Mouse (Mus musculus) thymus, adult 2 months (tissue): ENCODE data around the gene Ndst4. TPM values are rescaled to one million over a fixed set of nuclear protein-coding genes. Genes with fewer than 3 reads are reported as not detected.

ENCODE experiments used
- DNase-seq: peaks from one replicate; pipeline ENCODE4 v3.0.0; 2021
- H3K27ac ChIP-seq: fragments of 200-500 bp; 2 replicates; pipeline ENCODE4 v1.5.1; 2012; ENCODE audit warnings: low read length, control low read depth; ENCODE audit not compliant: control insufficient read depth, insufficient read depth
- H3K27me3 ChIP-seq: fragments of 200-500 bp; 2 replicates; pipeline ENCODE4 v1.6.1; 2012; ENCODE audit warnings: mild to moderate bottlenecking, low read length, moderate library complexity, mixed read lengths; ENCODE audit not compliant: control insufficient read depth, insufficient read depth
- H3K36me3 ChIP-seq: fragments of 200-500 bp; 2 replicates; pipeline ENCODE4 v1.6.1; 2012; ENCODE audit warnings: mild to moderate bottlenecking, low read length, moderate library complexity; ENCODE audit not compliant: control insufficient read depth, insufficient read depth
- H3K4me1 ChIP-seq: fragments of 200-500 bp; replicated peaks from 2 replicates; pipeline ENCODE4 v1.6.1; 2012; ENCODE audit warnings: low read length; ENCODE audit not compliant: control insufficient read depth, insufficient read depth
- H3K4me3 ChIP-seq: fragments of 200-500 bp; 2 replicates; pipeline ENCODE4 v1.5.1; 2012; ENCODE audit warnings: mild to moderate bottlenecking, low read length, control low read depth, moderate library complexity; ENCODE audit not compliant: control insufficient read depth, insufficient read depth
- CTCF ChIP-seq: fragments of 200-500 bp; IDR thresholded peaks from 2 replicates; pipeline ENCODE4 v1.5.1; 2012; ENCODE audit warnings: mild to moderate bottlenecking, control low read depth, low read length, moderate library complexity, borderline replicate concordance; ENCODE audit not compliant: control insufficient read depth, poor library complexity, insufficient read depth; ENCODE audit errors: extremely low read depth
- POLR2A ChIP-seq: fragments of 200-500 bp; IDR thresholded peaks from 2 replicates; pipeline ENCODE4 v1.6.1; 2012; ENCODE audit warnings: mild to moderate bottlenecking, low read length, control low read depth, moderate library complexity; ENCODE audit not compliant: control insufficient read depth, poor library complexity, insufficient read depth; ENCODE audit errors: extremely low read depth
- WGBS: fragments of 180-500 bp; shearing (Covaris S2); methylation state at CpG from one replicate; pipeline ENCODE4 v1.1.7; 2018; 5-methylcytosine and 5-hydroxymethylcytosine counted together
- polyA plus RNA-seq: library from polyadenylated mRNA; depleted of rRNA; stranded (reverse); fragments of >200 nt; gene quantifications from 2 replicates; pipeline ENCODE4 v1.2.3, GENCODE M21; 2012

The Ndst4 gene
- polyA plus RNA-seq, 1 experiment: not detected

DNA sequence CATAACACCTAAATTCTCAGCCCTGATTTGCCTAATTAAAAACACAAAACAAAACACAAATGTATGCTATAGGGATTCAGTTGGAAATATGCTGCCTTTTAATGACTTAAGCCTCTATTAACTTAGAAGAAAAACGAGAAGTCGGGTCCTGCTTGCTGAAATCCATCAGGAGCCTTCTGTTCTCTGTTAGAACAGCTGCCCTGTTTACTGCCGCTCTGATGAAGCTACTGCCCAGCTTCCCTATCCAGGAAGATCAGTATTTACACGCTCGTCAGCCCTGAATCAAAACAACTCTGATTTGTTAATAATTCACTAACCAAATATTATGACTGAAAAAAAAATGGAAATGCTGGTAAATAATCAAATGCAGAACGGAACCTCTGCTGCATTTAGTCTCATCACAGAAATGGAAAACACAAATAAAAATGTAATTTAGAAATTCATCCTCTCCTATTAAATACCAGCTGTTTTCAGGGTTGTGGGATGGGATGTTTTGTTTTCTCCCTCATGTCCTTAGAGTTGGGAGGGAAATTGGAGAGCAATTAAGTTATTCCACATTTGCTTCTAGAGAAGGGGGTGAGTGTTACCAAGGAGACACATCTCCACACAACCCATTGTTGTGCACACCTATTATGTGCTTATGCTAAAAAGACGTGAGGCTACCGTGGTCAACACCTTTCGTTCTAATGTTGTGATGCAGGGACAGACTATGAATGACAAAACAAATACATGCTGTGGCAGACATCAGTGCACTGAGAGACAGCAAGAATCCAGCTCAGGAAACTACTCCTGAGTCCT, 270.3 kb downstream of the Ndst4 start:
- DNase-seq: no peak
- 82% methylated on average over 9 of the region's 9 CpGs for WGBS
- no peaks in the 10 kb centered on the region for H3K36me3 ChIP-seq
- H3K27ac ChIP-seq: no peak overlapping the region
- H3K27me3 ChIP-seq: no peaks in the 10 kb centered on the region
- H3K4me1 ChIP-seq: no peaks in the 10 kb centered on the region
- TF ChIP-seq CTCF (no peak), POLR2A (no peak)
- no peak overlapping the region for H3K4me3 ChIP-seq

DNA sequence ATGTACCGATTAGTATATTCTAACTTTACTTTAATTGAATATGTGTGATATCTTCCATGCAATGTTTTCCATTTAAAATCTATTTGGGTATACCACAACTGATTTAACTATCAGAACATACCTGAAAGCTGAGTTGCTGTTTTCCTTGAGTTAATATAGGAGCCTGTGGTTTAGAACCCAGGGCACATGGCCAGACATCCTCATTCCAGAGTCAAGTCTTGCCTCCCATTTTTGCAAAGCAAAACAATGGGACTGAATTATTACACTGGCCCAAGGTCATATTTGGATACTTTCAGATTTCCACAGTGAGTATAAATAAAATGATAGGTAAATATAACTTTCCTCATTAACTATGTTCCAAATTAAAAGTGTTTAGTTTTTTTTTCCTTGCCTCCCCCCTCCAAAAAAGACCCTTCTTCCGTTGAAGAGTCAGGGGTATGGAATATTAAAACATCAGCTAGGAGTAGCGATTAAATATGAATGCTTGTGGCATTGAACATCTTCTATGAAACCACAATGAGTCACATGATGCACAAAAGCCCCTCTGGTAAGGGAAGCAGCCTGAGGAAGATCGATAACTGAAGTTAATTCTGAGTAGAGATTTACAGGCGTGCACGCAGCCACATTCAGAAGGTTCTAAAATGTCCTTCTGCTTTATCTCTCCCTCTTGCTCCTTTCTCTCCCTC, 271.5 kb downstream of the Ndst4 start:
- Histone ChIP-seq H3K27me3 (no peaks in the 10 kb centered on the region), H3K4me3 (no peak overlapping the region), H3K27ac (no peak overlapping the region), H3K36me3 (no peaks in the 10 kb centered on the region), H3K4me1 (no peaks in the 10 kb centered on the region)
- WGBS: 82% methylated on average over 6 of the region's 6 CpGs
- TF ChIP-seq CTCF: no peak
- no peak for TF ChIP-seq POLR2A
- no peak for DNase-seq

DNA sequence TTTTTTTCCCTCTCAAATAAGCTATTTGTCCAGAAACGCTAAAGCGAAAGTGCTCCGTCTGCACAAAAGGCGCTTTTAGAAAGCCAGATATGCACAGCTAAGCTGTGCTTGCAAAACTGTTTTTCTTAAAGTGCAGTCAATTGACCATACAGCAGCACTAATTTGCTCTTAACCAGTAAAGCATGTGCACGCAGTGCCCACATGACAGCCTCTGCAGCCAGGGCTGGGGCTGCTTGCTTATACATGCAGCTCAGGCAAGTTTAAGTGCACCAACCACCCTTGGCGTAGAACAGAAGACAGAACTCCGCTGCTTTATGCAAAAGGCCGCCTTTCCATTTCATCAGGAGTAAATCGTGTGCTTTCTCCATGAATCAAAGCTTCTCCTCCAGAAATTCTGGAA, 275.0 kb downstream of the Ndst4 start:
- Histone ChIP-seq H3K27me3 (no peaks in the 10 kb centered on the region), H3K27ac (no peak overlapping the region), H3K36me3 (no peaks in the 10 kb centered on the region), H3K4me3 (no peak overlapping the region), H3K4me1 (no peaks in the 10 kb centered on the region)
- 92% methylated on average over 9 of the region's 9 CpGs for WGBS
- no peak for TF ChIP-seq CTCF
- TF ChIP-seq POLR2A: no peak
- DNase-seq: no peak

DNA sequence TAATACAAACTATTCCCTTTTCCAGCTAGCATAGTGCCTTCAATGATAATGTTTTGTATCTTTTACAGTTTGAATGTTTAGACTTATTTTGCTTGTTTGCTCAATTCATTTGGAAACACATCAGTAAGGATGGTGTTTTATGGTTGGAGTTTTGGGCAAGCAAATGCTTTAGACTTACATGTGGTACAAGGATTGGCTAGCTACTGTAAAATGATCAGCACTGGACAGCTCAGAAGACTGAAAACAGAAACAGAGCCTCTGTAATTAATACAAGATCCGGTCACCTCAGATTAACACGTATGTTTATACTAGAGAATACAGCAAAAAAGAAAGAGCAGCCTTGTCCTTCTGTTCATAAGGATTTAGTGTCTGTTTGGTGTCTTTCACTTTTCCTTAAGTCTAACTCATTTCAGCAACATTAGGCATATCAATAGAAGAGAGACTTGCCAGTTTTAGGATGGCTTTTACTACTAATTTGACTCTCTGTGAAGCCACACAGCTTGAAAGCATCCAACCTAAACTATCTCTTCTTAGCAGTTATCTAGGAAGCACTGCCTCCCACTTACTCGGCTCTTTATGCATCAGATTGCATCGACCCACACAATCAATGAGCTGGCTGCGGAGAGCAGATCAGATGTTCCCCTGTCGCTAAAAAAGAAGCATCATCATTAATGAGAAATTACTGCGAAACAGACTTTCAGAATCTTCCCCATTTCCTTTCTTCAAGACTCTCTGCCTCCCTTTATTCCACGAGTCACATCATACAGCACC, 279.8 kb downstream of the Ndst4 start:
- H3K27ac ChIP-seq: no peak overlapping the region
- no peaks in the 10 kb centered on the region for H3K27me3 ChIP-seq
- DNase-seq: no peak
- H3K4me1 ChIP-seq: no peaks in the 10 kb centered on the region
- no peaks in the 10 kb centered on the region for H3K36me3 ChIP-seq
- TF ChIP-seq POLR2A (no peak), CTCF (no peak)
- 82% methylated on average over 8 of the region's 8 CpGs for WGBS
- H3K4me3 ChIP-seq: no peak overlapping the region

DNA sequence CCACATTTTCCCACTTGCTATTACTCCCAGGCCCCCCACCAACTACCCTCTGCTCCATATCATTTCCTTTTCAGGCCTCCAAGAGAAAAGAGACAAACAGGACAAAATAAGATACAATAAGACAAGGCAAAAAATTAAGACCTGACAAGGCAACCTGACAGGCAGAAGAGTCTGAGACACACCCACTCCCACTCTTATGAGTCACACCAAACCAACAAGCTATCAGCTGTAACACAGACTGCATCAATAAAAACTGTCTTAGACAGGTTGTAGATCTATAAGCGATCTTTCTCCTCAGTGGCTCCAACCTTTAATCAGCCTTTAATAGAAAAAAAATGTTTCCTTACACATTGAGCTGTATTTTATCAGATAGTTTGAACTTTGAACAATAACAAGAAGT, 280.7 kb downstream of the Ndst4 start:
- no peak for TF ChIP-seq CTCF
- no peak for TF ChIP-seq POLR2A
- H3K36me3 ChIP-seq: no peaks in the 10 kb centered on the region
- H3K27me3 ChIP-seq: no peaks in the 10 kb centered on the region
- no peaks in the 10 kb centered on the region for H3K4me1 ChIP-seq
- 91% methylated on average over 1 of the region's 1 CpGs for WGBS
- DNase-seq: no peak
- H3K4me3 ChIP-seq: no peak overlapping the region
- H3K27ac ChIP-seq: no peak overlapping the region

DNA sequence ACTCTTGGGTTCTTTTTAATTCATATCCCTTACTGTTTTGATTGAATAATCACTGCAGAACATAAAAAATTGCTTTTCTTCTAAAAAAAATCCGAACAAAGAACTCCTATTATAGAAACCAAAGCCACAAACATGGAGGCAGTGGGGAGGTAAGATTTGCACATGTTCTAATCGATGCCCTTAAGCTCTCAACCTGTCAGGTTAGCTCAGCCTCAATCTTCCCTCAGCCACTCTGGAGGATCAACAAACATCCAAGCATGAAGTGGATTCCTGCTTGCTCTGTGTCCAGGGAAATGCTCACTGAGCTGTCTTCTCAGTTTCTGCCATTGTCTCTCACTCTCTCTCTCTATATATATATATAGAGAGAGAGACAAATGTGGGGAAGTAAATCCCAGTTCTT, 283.7 kb downstream of the Ndst4 start:
- Histone ChIP-seq H3K4me3 (no peak overlapping the region), H3K27me3 (no peaks in the 10 kb centered on the region), H3K27ac (no peak overlapping the region), H3K36me3 (no peaks in the 10 kb centered on the region), H3K4me1 (no peaks in the 10 kb centered on the region)
- TF ChIP-seq POLR2A (no peak), CTCF (no peak)
- 53% methylated on average over 2 of the region's 2 CpGs for WGBS
- no peak for DNase-seq
